Mouse (Mus musculus) cortical plate, adult 2 months (tissue): Measurements from ENCODE around the gene Lmbr1. TPM values are rescaled to one million over a fixed set of nuclear protein-coding genes. Genes with fewer than 3 reads are reported as not detected.

Experiments used
- H3K27ac ChIP-seq: fragments of 200-500 bp; 2 replicates; pipeline ENCODE4 v1.5.1; 2012; ENCODE audit warnings: low read length, control low read depth, inconsistent platforms; ENCODE audit not compliant: insufficient read depth
- H3K4me1 ChIP-seq: fragments of 200-500 bp; 2 replicates; pipeline ENCODE4 v1.6.1; 2011; ENCODE audit warnings: low read length; ENCODE audit not compliant: control insufficient read depth, insufficient read depth
- H3K4me3 ChIP-seq: fragments of 200-500 bp; 2 replicates; pipeline ENCODE4 v1.5.1; 2011; ENCODE audit warnings: mild to moderate bottlenecking, low read length, control low read depth; ENCODE audit not compliant: insufficient read depth
- CTCF ChIP-seq: fragments of 200-500 bp; IDR thresholded peaks from 2 replicates; pipeline ENCODE4 v1.5.1; 2011; ENCODE audit warnings: mild to moderate bottlenecking, control low read depth, low read length; ENCODE audit not compliant: insufficient read depth; ENCODE audit errors: extremely low read depth
- POLR2A ChIP-seq: fragments of 200-500 bp; IDR thresholded peaks from 2 replicates; pipeline ENCODE4 v1.6.1; 2011; ENCODE audit warnings: mild to moderate bottlenecking, low read length, control low read depth; ENCODE audit not compliant: insufficient read depth; ENCODE audit errors: extremely low read depth
- polyA plus RNA-seq: library from polyadenylated mRNA; depleted of rRNA; stranded (reverse); fragments of >200 nt; gene quantifications from 2 replicates; pipeline ENCODE4 v1.2.3, GENCODE M21; 2012

Lmbr1 gene
- polyA plus RNA-seq, 1 experiment = 13.9 TPM

DNA sequence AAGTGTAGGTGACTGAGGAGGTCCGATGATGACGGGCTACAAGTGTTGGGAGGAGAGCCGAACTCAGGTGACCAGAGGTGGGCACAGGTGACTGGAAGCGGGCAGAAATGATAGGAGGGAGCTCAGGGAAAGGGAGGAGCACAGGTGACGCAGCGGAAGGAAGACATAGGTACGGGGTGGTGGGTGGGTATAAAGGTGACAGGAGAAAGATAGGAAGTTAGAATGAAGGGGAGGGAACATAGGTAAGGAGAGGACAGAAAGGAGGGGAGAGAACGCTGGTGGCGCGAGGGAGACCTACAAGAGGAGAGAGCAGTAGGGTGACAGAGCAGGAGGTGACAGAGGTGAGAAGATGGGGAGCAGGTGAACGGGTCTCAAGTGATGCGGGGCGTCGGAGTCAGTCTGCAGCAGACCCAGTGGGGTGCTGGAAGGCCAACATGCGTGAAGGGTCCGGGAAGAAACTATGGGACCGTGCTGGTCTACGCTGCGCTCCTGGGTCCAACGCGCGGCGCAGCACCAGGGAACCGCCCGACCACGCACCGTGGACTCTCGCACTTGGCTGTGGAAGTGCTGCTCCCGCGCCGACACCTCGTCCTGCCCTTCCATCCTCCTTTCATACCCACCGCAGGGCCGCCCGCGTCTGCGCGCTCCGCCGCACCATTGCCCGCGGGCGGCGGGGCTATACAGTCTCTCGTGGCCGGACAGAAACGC lies 446 bp downstream of the Lmbr1 start:
- Histone ChIP-seq H3K4me3 (peak overlapping the region; percentile 93), H3K4me1 (no peaks in the 10 kb centered on the region)
- TF ChIP-seq CTCF (no peak), POLR2A (no peak)

GRCm38 (mm10) chr5:29363511-29363910 lies 14.7 kb downstream of the Lmbr1 start:
- Histone ChIP-seq H3K27ac (no peak overlapping the region), H3K4me3 (no peak overlapping the region)
- TF ChIP-seq POLR2A (no peak), CTCF (no peak)

More for the DNA sequence above, 446 bp downstream of the Lmbr1 start:
- no peak overlapping the region for H3K27ac ChIP-seq

DNA sequence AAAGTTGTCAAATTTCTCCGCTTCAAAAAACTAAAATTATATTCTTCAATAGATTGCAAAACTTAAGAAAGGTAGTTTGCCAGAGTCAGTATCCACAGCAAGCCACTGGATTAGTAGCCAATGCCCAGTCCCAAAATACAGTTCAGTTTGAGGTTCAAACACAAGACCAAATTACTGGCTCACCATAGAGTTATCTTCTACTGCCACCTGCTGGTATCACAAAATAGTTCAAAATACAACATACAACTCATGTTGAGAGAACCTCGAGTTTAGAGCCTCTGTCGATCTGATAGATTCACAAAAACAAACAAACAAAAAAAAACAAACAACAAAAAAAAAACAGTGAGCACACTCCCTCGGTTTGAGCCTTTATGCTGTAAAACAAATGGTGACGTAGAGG lies 42.4 kb downstream of the Lmbr1 start:
- H3K4me1 ChIP-seq = no peaks in the 10 kb centered on the region
- no peak overlapping the region for H3K27ac ChIP-seq
- no peak; the same call in 1 of the 2 replicates for TF ChIP-seq CTCF
- TF ChIP-seq POLR2A = no peak
- H3K4me3 ChIP-seq = no peak overlapping the region

More at GRCm38 (mm10) chr5:29363511-29363910, 14.7 kb downstream of the Lmbr1 start:
- H3K4me1 ChIP-seq = no peaks in the 10 kb centered on the region

GRCm38 (mm10) chr5:29322503-29322902 lies 55.7 kb downstream of the Lmbr1 start:
- Histone ChIP-seq H3K4me1 (no peaks in the 10 kb centered on the region), H3K4me3 (no peak overlapping the region), H3K27ac (no peak overlapping the region)
- no peak for TF ChIP-seq POLR2A
- no peak for TF ChIP-seq CTCF

DNA sequence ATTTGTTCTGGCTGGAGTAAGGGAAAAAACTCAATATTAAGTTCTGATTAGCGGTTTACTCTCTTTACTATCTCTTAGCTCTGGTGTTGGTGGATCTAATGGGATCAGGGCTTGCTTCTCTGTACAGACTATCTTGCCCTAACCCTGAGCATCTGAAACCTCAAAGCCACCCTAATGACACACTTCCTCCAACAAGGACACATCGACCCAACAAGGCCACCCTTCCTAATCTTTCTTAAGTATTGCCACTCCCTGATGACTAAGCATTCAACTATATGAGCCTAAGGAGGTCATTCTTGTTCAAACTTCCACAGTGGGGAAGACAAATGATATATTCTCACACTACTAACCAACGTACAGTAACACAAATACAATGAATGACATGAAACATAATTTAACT lies 69.0 kb downstream of the Lmbr1 start:
- H3K4me1 ChIP-seq = no peaks in the 10 kb centered on the region
- no peak overlapping the region for H3K27ac ChIP-seq
- no peak for TF ChIP-seq POLR2A
- TF ChIP-seq CTCF = no peak
- no peak overlapping the region for H3K4me3 ChIP-seq

DNA sequence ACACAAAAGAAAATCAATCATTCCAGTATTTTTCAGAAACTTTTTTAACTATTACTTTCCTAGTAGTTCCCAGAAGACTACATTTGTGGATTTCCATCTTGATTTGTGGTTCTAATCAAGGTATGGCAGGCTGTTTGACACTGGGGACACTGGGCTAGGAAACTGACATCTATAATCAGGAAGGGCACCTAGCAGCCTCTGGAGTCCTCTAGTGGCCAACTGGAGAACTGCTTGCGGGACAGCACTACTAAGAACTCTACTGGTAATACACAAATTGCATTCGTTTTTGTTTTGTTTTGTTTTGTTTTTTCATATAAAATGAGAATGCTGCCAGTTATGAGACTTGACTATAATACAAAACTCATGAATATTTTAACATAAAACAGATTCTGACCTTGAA lies 85.0 kb downstream of the Lmbr1 start:
- no peaks in the 10 kb centered on the region for H3K4me1 ChIP-seq
- no peak overlapping the region for H3K4me3 ChIP-seq
- no peak overlapping the region for H3K27ac ChIP-seq
- TF ChIP-seq CTCF = peak; percentile 87
- no peak for TF ChIP-seq POLR2A

- TF ChIP-seq CTCF (no peak), POLR2A (no peak)
- no peak overlapping the region for H3K27ac ChIP-seq
- H3K4me1 ChIP-seq = no peaks in the 10 kb centered on the region
- no peak overlapping the region for H3K4me3 ChIP-seq
Measured at GRCm38 (mm10) chr5:29290110-29290509, 88.1 kb downstream of the Lmbr1 start.

DNA sequence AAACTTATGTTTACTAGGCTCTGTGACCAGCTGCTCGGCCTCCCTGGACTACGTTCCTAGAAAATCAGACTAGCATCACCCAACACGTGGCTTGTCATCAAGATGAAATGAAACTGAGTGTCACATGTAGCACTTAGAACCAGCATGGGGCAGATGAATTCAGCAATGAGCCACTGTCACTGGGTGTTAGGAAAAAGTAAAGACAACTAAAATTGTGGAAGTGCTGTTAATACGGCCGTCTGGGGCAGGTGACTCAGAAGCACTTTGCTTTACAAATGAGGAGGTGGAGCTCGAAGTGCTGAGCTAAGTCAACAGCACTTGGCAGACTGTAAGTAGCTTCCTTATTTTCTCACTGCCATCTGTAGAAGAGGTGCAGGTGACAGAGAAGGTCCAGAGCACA lies 88.5 kb downstream of the Lmbr1 start:
- Histone ChIP-seq H3K27ac (no peak overlapping the region), H3K4me3 (no peak overlapping the region), H3K4me1 (no peaks in the 10 kb centered on the region)
- TF ChIP-seq POLR2A (no peak), CTCF (no peak)

- no peaks in the 10 kb centered on the region; the same call in 1 of the 2 replicates for H3K4me1 ChIP-seq
- TF ChIP-seq CTCF (no peak), POLR2A (no peak)
- no peak overlapping the region for H3K4me3 ChIP-seq
- no peak overlapping the region for H3K27ac ChIP-seq
Measured at GRCm38 (mm10) chr5:29281081-29281480, 97.1 kb downstream of the Lmbr1 start.

DNA sequence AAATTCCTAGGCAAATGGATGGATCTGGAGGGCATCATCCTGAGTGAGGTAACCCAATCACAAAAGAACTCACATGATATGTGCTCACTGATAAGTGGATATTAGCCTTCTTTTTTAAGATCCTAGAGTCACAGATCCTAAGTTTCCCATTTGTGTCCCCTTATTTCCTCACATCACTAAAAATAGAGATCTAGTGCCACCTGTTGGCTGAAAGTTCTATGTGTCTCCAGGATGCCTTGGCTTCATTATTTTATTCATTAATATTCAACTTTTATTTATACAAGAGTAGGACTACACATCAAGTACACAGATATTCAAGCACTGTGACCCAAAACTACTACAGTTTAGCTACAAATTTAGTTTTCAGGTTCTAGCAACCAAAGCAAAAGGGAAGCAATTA lies 103.4 kb downstream of the Lmbr1 start:
- Histone ChIP-seq H3K27ac (no peak overlapping the region), H3K4me3 (no peak overlapping the region), H3K4me1 (no peaks in the 10 kb centered on the region; the same call in 1 of the 2 replicates)
- TF ChIP-seq POLR2A = no peak
- TF ChIP-seq CTCF = no peak
